Mouse (Mus musculus) right cerebral cortex, postnatal 36 days (tissue): ENCODE measurements around the gene Lpar5.
A peak's percentile ranks its signal among the peaks of the same experiment; 100 is the strongest.

Source experiments
- DNase-seq, 2 experiments: peaks; one replicate each; pipeline ENCODE4 v3.0.0; 2022; ENCODE audit warnings: low spot score in 2 of 2, mixed read lengths in 1 of 2

Gene Lpar5

DNA sequence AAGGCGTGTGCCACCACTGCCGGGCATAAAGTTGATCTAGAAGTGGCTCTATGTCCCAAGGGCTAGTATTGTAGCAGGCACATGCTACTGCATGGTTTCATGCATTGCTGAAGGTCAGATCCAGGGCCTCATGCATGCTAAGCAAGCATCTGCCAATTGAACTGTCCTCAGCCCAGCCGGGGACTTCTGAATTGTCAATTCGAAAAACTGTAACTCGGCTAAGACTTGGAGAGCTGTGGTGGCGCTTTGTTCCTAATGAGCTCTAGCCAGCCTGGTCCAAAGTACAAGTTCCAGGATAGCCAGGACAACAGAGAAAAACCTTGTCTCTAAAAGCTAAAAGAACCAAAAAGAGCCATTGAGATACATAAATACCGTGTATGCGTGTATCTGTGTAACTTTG, 51.7 kb downstream of the Lpar5 start:
- DNase-seq, result no peak

DNA sequence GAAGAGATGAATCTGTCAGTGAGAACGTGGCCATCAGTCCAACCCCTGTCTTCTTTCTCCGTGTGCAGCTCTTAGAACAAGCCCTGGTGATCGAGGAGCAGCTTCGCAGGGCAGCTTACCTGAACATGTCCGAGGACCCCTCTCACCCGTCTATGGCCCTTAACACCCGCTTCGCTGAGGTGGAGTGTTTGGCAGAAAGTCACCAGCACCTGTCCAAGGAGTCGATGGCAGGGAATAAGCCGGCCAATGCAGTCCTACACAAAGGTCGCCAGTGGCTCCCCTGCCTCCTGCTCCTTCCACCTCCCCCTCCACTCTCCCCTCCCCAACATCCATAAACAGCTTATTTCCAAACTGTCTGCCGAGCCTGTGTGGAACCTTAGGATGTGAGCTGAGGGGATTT, 61.0 kb downstream of the Lpar5 start:
- DNase-seq, result no peak

DNA sequence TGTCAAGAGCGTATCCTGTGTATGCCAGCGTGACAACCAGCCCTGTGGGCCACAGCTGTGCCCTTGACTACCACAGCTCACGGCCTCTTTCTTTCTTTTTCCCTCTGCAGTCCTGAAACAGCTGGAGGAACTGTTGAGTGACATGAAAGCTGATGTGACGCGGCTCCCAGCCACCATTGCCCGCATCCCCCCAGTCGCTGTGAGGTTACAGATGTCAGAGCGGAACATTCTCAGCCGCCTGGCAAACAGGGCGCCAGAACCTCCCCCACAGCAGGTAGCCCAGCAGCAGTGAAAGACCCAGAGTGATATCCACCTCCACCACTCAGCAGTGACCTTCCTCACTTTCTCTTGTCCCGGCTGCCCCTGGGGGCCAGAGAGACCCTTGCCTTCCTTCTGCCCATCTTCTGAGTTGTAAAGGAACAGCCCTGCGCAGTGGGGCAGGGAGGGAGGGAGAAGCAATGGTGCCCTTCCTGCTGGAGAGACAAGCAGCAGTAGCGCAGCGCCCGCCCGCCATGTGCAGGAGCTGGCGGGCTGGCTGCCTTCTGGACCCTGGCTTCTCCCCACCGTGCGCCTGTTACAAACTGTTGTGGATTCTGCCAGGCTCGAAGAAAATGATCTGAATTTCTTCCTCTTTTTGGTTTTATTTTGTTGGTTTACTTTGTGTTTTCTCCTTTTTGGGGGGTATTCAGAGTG, 62.1 kb downstream of the Lpar5 start:
- DNase-seq, result no peak

DNA sequence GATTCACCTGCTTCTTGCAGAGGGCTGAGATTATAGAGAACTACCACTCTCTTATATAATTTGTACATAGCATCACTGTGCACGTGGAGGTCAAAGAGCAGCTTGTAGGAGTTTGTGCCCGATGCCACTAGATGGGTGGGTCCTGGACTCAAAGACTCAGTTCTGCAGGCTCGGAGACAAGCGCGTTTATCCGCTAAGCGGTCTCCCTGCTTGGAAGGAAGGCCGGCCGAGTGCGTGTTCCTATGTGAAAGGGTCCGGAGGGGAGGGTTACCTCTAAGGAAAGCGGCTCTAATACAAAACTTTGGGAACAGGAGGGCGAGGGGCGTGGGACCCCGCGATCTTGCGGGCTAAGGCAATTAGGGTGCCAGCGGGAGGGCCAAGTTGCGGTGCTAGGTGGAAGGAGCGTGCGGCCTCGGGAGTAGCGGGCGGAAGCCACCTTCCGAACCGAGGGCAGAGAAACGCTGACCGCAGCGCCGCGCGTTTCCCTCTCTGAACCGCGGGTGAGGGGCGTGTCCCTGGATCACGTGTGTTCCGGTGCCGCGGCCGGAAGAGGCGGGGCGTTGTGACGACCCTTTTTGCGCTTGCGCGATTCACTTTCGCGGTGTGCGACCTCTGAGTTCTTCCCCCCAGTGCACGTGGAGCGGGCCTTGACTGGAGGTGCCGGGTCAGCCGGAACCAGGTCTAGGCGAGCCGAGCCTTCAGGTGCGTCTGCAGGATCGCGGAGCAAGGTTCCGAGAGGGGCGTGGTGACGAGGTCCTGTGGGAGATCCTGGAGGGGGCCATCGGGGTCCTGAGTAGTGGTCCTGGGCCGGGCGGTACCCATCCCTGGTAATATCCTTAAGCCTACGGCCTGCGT, 63.8 kb downstream of the Lpar5 start, which contains the start of gene Nop2:
Nop2 (plus strand) TSS at position 608 of the 855 bp plus-strand sequence.
- peak; percentile 65 to 77 for DNase-seq
